Mouse (Mus musculus) left cerebral cortex, adult 2 months (tissue): ENCODE data around the gene Serpinb6b. TPM values are rescaled to one million over a fixed set of nuclear protein-coding genes. Genes with fewer than 3 reads are reported as not detected.
"Not testable (repeated sequence)": the region's sequence is repeated elsewhere in the genome, so short reads cannot be mapped to it uniquely, and the experiment has no call there.

Experiments
- DNase-seq, 2 experiments: peaks; one replicate each; pipeline ENCODE4 v3.0.0; 2021 to 2022; ENCODE audit warnings: low spot score in 2 of 2, mixed read lengths in 1 of 2; ENCODE audit errors: extremely low spot score in 1 of 2
- H3K27ac ChIP-seq: fragments of 200-600 bp; 2 replicates; pipeline ENCODE4 v1.8.1; 2022
- H3K4me3 ChIP-seq: fragments of 200-600 bp; 2 replicates; pipeline ENCODE4 v1.8.1; 2022
- CTCF ChIP-seq: fragments of 200-600 bp; IDR thresholded peaks from 2 replicates; pipeline ENCODE4 v1.8.1; 2022; ENCODE audit warnings: antibody characterized with exemption, mild to moderate bottlenecking, moderate library complexity
- intact Hi-C: fragments of 180-260 bp; cut with DNase I; formaldehyde crosslinking; loops from one replicate; pipeline ENCODE4 v1.15.1; 2025
- long read RNA-seq, 2 experiments: library from polyadenylated mRNA; stranded (forward); transcript quantifications; one replicate each; pipeline ENCODE4 v2.0.0; 2021; ENCODE audit warnings: borderline mapping rate in 2 of 2
- total RNA-seq, 2 experiments: library from RNA; stranded (reverse); gene quantifications; 2 replicates each; pipeline ENCODE4 v1.2.3; 2021

The Serpinb6b gene
- 1 to 10 TPM in 1 of 2 experiments, under 1 TPM in 1; 0.96 to 1.9 TPM for total RNA-seq
- long read RNA-seq, experiment 1, partial matches to known transcripts = 1 of 3 reads
- long read RNA-seq, experiment 1, other reads (novel, unspliced or antisense) = 0 of 3 reads
- long read RNA-seq, experiment 2 = 0 reads

DNA sequence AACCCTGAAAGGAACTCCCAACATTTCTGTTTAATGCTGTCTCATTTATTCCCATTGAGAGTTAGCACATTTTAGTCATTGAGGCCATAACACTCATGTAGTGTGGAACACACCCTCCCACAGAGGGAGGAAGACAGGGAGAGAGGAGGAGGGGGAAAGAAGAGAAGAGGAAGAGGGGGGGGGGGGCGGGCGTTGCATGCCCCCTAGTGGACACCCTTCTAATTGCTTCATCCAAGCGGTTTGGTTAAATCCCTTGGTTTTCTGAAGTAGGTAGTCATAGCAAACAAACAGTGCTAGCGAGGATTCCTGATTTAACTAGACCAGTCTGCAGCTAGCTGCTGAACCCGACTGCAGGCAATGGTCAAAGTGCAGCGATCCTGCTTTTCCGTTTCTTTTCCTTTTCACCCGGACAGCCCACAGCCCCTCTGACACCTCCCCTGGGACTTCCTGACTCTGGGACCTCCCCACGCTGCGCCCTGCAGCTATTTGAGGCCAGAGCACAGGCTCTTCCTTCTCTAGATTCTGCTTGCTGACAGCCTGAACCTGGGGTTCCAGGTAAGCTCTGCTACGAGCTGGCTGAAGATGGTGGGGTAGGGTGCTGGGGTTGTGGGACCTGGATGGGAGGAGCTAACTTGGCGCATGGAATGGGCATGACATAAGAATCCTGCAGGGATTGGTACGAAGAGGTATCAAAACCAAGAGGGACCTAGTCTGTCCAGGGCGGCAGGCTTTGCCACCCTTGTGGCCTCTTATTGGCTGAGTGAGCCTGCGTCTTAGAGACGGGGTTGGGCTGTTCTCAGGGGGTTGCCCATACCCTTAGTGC lies at the start of gene Serpinb6b:
TSS of gene Serpinb6b (plus strand) at position 221 of the 823 bp plus-strand sequence.
- Histone ChIP-seq H3K27ac (no peak within 1 kb of the TSS; the same call in 1 of the 2 replicates), H3K4me3 (peak within 1 kb of the TSS; percentile 40)
- intact Hi-C loops = loop anchor here (2.0 kb wide), 1 partner anchor 62 kb away; no protein-coding TSS in a partner anchor
- DNase-seq = no peak
- peak; percentile 74 for TF ChIP-seq CTCF

DNA sequence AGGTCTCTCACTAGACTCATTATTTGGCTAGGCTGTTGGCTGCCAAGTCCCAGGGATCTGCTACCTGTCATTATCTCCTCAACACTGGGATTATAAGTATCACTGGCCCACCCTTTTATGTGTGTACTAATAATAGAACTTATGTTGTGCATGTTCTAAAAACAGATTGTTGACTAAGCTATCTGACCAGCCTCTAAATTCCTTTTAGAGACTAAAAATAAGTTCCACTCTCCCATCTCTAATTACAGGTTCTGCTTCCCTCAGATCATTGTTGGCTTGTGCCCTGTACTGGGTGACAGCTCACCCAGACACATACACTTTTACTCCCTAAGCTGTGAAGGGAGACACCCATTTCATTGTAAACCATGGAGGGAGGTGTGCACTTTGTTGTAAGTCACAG lies 42.4 kb upstream of the Serpinb6b start:
- no peak for DNase-seq
- Histone ChIP-seq H3K27ac (no peak overlapping the region), H3K4me3 (no peak overlapping the region)
- TF ChIP-seq CTCF = no peak
- intact Hi-C loops = no loop called here

DNA sequence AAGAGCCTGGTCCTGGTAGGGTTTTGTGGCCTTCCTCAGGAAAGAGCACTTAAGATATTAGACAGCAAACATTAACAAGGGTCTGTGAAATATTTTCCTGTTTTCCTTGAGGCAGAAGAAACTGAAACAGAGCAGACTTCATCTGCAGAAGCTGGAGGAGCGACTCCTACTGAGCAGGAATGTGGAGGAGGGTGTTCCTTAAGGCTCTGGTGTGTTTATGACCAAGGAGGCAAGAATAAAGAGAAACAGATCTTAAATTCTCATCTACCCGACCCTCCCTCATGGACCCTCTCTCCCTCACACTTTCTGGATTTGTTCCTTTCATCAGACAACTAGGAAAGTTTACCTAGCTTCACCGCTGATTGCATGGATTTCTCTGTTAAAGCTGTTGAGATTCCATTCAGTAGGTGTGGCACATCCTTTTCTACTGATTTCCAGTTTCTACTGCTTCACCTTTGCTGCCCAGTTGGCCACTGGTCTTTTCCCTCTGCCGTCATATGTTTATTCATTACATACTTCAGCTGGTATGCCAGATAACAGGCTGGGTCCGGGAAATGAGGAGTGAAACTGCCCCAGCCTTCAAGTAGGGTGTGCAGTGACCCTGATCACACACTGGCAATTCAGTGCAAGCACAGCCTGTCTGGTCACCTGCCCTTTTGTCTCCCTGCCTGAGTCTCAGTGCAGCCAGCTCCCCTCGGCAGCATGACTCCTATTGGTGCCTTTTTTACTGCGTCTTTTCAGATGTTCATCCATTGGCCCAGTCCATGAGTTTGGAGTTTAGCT lies 40.2 kb upstream of the Serpinb6b start:
- no peak for DNase-seq
- no peak overlapping the region for H3K27ac ChIP-seq
- no peak overlapping the region for H3K4me3 ChIP-seq
- intact Hi-C loops = no loop called here
- TF ChIP-seq CTCF = no peak

DNA sequence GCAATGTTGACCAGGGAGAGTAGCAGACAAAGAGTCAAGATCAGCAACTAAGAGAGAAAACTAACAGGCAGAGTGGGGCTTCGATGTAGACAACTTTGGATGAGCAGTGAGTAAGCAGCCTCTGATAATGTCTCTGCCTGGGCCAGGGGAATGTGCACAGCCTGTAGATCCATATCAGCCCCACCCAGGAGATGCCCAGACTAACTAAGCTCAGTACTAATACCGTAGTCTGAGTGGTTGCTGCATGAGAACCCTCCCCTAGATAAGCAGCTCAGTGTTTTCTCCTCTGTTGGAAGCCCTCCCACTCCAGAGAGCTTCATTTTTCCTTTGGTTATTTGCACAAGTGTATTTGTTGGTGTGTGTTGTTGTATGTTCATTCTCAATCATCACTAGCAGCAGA lies 38.3 kb upstream of the Serpinb6b start:
- no peak for TF ChIP-seq CTCF
- Histone ChIP-seq H3K4me3 (no peak overlapping the region), H3K27ac (no peak overlapping the region)
- DNase-seq = no peak
- intact Hi-C loops = no loop called here

DNA sequence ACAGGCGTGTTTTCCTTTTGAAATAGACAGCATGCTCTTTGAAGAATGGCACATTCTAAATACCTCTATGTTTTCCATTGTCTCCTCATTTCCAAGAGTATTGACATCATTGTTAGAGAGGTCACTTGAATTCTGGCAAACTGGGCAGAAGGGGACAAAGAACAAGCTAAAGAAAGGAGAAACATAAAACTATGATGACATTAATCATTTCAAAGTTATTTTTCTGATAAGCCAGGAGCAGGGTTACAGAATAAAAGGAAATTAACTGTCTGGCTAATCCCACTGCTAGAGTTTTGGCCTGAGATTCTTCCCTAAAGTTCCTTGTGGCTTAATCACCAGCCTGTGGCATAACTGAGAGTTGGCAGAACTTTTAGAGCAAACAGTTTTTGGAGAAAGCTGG lies 37.8 kb upstream of the Serpinb6b start:
- no peak overlapping the region for H3K4me3 ChIP-seq
- DNase-seq = no peak
- intact Hi-C loops = no loop called here
- H3K27ac ChIP-seq = no peak overlapping the region
- TF ChIP-seq CTCF = no peak

DNA sequence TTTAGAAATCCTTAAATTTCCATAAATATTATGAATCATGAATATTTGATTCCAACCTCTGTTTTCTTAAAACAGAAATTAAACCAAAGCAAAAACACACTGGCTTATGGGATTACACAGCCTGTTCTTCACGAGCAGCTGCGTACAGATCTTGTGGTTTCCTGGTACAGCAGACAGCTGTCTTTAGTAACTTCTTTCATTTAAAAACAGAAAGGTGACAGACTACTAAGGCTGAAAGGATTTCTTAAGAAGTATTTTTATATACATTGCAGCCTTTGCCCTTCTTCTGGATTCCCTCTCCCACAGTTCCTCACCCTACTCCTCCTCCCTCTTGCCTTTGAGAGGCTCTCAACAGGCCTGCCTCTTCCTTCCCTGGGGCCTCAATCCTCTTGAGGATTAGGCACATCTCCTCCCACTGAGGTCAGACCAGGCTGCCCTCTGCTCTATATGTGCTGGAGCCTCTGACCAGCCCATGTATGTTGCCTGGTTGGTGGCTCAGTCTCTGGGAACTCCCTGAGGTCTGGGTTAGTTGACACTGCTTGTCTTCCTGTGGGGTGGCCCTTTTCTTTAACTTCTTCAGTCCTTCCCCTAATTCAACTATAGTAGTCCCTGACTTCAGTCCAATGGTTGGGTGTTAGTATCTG lies 35.8 kb upstream of the Serpinb6b start:
- no peak overlapping the region for H3K4me3 ChIP-seq
- DNase-seq = no peak
- intact Hi-C loops = no loop called here
- no peak for TF ChIP-seq CTCF
- H3K27ac ChIP-seq = no peak overlapping the region

- TF ChIP-seq CTCF = no peak
- no peak overlapping the region for H3K4me3 ChIP-seq
- intact Hi-C loops = no loop called here
- DNase-seq = no peak
- no peak overlapping the region for H3K27ac ChIP-seq
These were observed 30.2 kb upstream of the Serpinb6b start for GRCm38 (mm10) chr13:32934706-32935381.

DNA sequence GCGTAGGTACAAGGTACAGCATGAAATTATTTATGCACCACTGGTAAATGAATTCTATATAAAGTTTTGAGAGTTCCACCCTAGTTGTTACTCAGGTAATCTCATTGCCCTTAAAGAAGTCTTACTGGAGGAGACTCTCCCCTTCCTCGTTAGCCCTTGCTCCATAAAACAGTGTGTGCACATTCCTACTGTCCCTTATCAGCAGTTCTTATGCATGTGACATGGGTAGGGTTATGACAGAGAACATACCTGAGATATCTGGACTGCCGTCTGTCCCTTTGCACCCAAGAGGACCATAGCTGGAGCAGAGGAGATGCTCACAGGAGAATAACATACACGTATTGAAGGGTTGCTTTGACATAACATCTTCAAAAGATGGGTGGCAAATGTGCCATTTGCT lies 26.7 kb upstream of the Serpinb6b start:
- H3K27ac ChIP-seq, DNase-seq, intact Hi-C loops, H3K4me3 ChIP-seq: not testable (repeated sequence)

DNA sequence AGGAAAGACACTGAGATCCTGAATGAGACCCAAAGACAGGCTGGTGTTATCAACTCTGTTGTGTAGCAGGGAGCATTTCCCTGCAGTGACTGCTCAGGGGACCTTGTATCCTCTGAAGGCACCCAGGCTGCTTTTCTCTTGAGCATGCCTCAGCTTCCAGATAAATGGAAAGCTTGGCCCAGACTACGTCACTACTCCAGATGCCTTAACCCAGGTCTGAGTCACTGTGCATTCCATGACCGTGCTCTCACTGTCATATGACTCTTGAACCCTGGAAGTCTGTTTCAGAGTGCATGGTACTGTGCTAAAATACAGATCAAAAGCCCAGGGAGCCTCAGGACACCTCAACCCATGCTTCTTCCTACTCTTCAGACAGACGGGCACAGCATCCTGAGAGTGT lies 25.8 kb upstream of the Serpinb6b start:
- H3K4me3 ChIP-seq, intact Hi-C loops, DNase-seq, H3K27ac ChIP-seq: not testable (repeated sequence)

DNA sequence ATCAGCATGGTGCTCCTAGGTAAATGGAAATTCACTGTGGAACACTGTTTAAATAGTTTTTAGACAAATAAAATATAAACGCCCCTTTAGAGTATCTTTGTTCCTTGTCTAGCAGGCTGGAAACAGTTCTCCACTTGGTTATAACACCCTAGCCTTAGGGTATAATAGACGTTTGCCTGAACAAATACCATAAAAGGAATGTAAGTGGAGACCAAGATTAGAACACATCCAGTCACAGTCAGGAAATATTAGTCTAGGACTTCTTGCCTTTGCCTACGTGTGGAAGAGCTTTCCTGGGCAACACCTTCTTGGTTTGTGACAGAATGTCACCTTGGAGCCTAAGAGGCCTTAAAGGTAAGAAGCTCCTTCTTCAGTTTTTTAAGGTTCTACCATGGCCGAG lies 8.5 kb upstream of the Serpinb6b start:
- Histone ChIP-seq H3K27ac (no peak overlapping the region), H3K4me3 (no peak overlapping the region)
- intact Hi-C loops = no loop called here
- no peak for DNase-seq
- no peak for TF ChIP-seq CTCF

GRCm38 (mm10) chr13:32957917-32958316 lies 7.1 kb upstream of the Serpinb6b start:
- H3K27ac ChIP-seq = no peak overlapping the region
- no peak for TF ChIP-seq CTCF
- intact Hi-C loops = no loop called here
- DNase-seq = no peak
- H3K4me3 ChIP-seq = no peak overlapping the region

GRCm38 (mm10) chr13:32958521-32958920 lies 6.5 kb upstream of the Serpinb6b start:
- DNase-seq, H3K27ac ChIP-seq, intact Hi-C loops, H3K4me3 ChIP-seq: not testable (repeated sequence)
